Mouse (Mus musculus): Measurements from ENCODE around the gene Dpp9. TPM values are rescaled to one million over a fixed set of nuclear protein-coding genes. Genes with fewer than 3 reads are reported as not detected.
"Not testable (repeated sequence)": the region's sequence is repeated elsewhere in the genome, so short reads cannot be mapped to it uniquely, and the experiment has no call there.

Gene Dpp9
- total RNA-seq (2015) (25.4 and 26.2 TPM in 2 replicates), total RNA-seq (2017) (17.3 and 18.1 TPM in 2 replicates)

DNA sequence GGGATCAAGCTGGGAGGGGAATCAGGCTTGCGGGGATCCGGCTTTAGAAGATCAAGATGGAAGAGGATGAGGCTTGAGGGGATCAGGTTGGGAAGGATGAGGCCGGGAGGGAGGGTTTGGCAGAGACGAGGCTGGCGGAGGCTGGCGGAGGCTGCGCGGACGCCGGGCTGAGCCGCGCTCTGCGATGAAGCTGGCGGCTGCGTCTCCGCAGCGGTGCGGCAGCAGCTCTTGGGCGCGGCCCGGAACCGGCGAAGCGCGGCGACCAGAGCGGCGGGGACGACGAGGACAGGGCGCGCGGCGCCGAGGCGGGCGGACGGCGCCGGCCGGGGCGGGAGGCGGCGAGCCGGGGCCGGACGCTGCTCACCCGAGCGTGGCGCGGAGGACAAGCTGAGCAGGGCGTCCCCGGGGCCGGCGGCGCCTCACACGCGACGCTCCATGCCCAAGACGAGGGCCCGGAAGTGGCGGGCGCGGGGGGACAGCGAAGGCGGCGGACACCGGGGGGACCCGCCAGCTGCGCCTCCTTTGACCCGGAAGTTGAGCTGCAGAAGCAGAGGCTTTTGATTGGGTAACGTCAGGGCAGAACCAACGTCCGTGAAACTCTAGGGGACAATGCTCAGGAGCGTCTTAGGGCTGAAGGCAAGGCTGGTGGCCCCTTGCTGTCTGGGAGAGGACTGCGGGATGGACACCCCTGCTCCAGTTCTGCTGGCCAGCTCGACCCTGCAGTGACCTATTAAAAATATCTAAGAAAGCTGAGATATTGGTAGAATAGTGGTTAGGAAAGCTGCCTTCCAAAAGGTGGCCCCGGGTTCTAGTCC lies at the start of gene Dpp9:
Gene Dpp9 (minus strand): TSS at position 529 of the 815 bp plus-strand sequence.
- ATAC-seq (ENCODE audit: poor library complexity, severe bottlenecking): peak; percentile 97

DNA sequence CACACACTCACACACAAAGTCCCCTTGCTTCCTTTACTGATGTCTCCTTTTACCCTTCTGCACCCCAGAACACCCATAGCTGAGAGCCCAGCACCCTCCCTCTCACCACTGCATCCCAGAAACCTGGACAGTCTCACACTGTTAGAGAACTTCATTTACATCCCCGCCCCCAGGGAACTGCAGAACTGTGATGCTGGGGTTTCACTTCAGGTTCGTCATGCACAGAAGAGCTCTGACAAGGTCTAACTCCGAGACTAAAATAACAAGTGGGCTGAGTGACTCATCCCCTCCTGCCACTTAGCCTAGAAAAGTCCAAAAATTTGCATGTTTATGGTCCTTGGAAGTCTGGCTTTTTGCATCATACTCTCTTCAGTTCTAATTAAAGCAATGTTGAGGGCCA lies 47.6 kb upstream of the Dpp9 start:
- ATAC-seq (ENCODE audit: poor library complexity, severe bottlenecking): peak; percentile 56

DNA sequence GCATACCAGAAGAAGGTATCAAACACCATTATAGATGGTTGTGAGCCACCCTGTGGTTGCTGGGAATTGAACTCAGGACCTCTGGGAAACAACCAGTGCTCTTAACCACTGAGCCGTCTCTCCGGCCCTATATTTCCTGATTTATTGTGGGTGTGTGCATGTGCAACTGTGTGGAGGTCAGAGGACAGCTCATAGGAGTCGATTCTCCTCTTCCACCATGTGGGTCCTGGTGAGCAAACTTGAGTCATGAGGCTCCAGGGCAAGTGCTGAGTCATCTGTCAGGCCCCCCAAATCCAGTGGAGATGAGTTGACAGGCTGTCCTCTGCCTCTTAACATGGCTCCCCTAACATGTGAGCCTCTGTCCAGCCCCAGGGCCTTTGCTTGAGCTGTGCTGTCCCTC lies 47.2 kb upstream of the Dpp9 start:
- peak; percentile 3; the same call in 1 of the 2 replicates for ATAC-seq (ENCODE audit: poor library complexity, severe bottlenecking)

DNA sequence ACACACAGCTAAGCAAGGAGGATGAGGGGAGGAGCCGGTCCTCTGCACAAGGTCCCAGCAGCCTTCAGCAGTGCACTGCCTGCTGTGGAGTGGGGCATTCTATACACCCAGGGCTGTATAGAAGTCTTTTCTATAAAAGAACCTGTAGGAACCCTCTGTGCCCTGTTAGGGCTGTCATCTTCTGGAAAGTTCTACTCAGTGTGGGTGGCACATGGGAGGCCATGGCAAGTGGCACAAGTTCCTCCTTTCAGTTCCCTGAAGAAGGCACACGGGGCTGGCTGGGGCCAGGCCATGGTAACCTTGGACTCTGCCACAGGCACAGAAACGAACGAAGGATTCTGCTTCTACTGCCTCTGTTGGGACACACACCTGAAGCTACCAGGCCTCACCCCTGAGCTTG lies 46.3 kb upstream of the Dpp9 start:
- ATAC-seq (ENCODE audit: poor library complexity, severe bottlenecking): peak; percentile 34

DNA sequence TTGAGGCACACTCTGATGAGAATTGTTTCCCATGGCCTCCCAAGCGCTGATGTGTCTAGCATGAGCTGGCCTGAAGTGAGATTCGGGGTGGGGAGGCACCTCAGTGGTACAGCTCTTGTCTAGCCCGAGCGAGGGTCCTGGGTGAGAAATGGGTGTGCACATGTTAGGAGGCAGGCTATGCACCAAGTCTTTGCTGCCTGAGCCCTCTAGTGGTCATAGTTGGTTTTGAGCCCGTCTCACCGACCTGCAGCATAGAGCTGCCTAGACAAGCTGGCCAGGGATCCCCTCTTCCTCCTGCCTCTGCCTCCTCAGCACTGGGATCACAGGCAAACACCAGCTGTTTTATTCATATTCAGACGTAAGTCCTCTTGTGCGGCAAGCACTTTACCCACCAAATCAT lies 45.3 kb upstream of the Dpp9 start:
- ATAC-seq (ENCODE audit: poor library complexity, severe bottlenecking): peak; percentile 64

DNA sequence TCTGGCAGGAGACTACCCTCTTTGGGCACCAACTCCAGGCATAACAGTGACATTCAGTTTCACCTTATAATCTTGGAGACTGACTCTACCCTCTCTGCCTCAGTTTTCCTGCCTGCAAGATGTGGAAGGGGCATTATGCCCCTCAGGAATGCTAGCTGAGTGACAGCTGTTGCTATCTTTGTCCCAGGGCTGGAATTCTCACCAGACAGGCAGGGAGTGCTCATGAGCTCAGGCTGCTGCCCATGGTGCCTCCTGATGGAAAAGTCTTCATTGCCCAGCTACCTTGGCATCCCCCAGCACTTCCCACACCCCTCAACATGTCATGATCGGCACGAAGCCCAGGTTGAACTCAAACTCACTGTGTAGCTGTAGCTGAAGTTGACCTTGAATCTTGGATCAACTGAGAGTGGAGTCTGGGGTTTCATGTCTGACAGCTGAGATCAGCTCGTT lies 44.0 kb upstream of the Dpp9 start:
- no peak for ATAC-seq (ENCODE audit: poor library complexity, severe bottlenecking)

DNA sequence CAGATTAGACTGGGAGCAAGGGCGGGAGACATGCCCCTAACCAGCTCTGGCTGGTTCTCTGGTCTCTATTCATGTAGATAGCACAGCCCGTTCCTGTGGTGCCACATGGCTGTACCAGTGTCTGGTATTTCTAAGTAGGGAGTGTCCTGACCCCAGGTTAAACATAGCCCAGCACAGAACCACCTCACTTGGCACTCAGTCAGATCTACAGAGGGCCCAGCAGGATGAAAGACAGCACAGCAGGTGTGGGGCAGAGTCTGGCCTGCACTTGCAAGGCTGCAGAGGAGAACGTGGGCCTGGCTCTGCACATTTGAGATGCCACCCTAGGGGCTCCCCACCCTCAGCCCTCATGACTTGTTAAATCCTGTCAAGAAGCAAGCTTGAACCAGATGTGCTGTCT lies 42.5 kb upstream of the Dpp9 start:
- ATAC-seq (ENCODE audit: poor library complexity, severe bottlenecking): no peak

DNA sequence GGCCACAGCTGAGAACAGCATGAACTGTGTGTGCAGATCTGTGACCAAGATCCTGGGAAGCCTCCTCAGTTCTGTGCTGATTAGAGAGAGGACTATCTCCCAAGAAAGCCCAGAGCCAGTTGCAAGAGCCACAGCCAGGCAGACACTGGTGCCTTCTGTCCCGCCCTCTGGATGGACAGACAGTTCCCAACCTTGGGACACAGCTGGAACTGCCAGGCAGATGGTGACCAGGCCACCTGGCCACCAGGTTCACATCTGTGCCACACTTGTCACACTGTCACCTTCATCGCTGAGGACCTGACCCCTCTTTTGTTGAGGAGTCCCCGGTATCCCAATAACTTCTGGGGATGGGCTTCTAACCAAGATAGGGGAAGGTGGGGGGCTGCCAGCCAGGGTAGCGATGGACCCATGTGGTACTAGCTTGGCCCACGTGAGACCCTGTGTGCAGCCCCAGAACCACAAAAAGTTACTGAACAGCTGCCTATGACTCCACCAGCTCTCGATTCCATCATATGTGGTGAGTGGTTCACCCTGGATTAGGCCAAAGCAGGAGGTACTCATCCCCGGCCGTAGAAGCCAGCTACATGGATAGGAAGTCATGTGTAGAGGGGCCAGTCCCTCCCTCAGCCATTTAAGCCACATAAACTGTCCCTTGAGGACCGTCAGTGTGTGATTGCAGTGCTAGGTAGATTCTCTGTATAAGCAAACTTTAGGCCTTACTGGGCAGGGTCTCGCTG lies 40.8 kb upstream of the Dpp9 start:
- no peak for ATAC-seq (ENCODE audit: poor library complexity, severe bottlenecking)

DNA sequence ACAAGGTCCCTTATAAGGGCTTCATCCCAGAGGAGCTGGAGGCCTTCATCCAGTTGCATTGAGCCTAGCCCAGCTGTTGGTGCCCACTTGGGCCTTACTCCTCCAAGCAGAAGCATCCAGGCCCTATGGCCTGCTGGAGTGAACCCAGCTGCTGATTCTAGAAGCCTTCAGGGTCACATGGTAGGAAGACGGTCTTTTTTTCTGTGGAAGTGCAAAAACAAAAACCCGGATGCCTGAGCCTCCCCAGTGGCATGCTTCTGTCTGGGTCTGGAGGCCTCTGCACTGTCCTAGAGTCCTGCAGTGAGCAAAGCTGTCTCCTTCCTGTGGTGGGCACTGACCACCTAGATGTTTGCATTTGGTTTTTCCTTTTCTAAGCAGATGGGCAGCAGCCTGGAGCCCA lies 40.1 kb upstream of the Dpp9 start:
- not testable (repeated sequence) for ATAC-seq (ENCODE audit: poor library complexity, severe bottlenecking)

DNA sequence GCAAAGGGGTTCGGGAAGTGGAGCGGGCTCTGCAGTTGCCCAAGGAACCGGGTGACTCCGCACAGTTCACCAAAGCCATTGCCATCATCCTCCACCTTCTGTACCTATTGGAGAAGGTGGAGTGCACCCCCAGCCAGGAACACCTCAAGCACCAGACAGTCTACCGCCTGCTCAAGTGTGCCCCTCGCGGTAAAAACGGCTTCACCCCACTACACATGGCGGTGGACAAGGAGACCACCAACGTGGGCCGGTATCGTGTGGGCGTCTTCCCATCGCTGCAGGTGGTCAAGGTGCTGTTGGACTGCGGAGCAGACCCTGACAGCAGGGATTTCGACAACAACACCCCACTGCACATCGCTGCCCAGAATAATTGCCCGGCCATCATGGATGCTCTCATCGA lies 39.6 kb upstream of the Dpp9 start:
- ATAC-seq (ENCODE audit: poor library complexity, severe bottlenecking): not testable (repeated sequence)

DNA sequence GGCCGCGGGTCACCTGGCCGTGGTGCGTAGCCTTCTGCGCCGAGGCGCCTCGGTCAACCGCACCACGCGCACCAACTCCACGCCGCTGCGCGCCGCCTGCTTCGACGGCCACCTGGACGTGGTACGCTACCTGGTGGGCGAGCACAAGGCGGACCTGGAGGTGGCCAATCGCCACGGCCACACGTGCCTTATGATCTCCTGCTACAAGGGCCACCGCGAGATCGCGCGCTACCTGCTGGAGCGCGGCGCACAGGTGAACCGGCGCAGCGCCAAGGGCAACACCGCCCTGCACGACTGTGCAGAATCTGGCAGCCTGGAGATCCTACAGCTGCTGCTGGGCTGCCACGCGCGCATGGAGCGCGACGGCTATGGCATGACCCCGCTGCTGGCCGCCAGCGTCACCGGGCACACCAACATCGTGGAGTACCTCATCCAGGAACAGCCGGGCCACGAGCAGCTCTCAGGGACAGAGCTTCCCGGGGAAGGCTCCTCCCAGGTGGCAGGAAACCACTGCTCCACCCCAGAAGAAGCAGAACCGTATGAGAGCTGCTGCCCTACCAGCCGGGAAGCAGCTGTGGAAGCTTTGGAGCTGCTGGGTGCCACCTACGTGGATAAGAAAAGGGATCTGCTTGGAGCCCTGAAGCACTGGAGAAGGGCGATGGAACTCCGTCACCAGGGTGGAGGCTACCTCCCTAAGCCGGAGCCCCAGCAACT lies 38.6 kb upstream of the Dpp9 start:
- ATAC-seq (ENCODE audit: poor library complexity, severe bottlenecking): no peak

DNA sequence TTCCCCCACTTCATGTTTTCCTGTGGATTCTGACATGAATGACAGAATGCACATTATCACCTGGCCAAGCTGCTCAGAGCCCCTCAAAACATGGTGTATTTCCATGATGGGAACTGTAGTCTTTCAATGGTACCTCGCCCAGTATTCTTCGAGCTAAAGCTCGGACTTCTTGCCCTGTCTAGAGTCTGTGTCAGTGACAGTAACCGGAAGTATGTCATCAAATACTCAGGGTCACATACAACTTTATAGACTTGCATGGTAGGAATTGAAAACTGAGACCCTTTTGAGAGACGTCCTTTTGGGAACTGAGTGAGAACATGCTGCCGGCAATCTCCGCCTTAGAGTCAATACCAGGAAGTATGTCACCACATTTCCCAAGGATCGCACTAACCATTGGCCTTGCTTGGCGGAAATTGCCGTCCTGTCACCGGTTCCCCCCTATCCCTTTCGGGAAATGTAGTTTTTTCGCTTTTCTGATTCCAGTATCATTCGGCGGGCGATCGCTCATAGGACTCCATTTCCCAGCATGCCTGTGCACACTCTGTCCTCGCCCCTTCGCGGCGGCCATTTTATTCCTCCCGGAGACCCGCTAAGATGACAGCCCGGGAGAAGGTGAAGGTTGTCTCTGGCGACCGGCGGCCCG lies 37.7 kb upstream of the Dpp9 start, which contains the start of gene Fem1a:
Gene Fem1a (plus strand): TSS at position 572 of the 643 bp plus-strand sequence.
- peak; percentile 82 for ATAC-seq (ENCODE audit: poor library complexity, severe bottlenecking)

DNA sequence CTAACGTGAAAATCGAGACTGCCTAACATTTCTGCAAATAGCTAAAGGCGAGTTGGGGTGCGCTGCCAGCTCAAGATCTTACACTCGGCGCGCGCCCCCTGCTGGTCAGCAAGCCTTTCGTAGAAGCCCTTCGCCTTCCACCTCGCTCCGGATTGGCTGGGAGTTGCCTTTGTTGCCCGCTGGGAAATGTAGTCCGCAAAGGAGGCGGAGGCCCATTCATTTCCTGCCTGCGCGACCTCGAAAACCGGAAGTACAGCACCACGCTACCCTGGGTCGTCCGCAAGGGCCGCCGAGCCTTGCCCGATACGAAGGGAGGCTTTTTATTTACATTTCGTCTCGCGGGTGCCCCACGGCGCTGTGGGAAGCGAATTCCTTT lies 37.1 kb upstream of the Dpp9 start:
- ATAC-seq (ENCODE audit: poor library complexity, severe bottlenecking): peak; percentile 80

DNA sequence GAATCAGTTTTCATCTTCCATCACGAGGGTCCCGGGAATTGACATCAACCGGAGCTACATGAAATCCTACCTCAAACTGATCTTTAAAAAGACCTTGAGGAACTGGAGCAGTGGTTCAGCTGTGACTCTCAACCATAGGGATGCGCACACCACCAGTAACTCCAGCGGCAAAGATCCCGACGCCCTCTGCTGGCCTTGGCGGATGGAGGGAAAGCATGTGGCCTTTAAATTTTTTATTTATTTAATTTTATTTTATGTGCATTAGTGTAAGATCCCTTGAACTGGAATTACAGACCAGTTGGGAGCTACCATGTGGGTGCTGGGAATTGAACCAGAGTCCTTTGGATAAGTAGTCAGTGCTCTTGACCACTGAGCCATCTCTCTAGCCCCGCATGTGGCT lies 36.7 kb upstream of the Dpp9 start:
- ATAC-seq (ENCODE audit: poor library complexity, severe bottlenecking): no peak

DNA sequence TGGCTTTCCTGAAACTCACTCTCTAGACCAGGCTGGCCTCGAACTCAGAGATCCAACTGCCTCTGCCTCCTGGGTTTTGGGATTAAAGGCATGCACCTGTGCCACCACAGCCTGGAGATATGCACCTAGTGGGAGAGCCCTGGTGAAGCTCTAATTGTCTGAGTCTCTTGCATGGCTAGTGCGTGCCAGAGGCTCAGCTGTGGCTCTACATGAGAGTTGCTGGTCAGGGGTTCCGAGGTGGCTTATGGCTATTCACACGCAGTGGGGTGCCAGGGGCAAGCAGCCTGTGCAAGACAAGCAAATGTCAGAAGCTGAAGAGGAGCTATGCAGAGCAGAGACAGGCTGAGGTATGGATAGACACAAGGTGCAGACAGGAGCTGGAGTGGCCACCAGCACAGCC lies 36.0 kb upstream of the Dpp9 start:
- no peak for ATAC-seq (ENCODE audit: poor library complexity, severe bottlenecking)

DNA sequence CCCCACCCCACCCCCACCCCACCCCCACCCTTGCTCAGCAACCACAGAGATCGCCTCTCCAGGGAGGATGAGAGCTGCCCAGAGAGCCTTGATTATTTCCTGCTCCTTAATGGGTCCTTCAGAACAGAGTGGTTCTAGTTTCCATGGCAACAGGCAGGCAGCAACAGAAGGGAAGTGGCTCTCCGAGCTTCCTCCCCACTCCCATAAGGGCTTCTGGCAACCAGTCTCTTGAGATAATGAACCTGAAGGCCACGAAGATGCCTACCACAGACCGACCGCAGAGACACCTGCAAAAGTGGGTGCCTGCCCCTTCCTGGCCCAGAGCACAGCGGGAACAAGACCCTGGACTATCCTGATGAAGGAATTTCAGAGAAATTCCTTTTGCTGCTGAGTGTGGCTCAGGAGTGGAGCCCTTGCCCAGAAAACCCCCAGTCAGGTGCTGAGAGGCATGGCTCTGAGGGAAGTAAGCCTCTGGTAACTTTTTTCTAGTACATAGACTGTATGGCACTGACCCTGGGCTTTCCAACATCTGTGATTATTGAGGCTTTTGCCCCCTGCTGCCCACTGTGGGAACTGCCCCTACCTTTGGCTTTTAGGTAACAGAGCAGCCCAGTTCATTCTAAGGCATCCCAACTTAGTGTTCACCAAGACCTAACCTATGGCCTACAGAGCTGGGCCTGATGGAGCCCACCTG lies 32.6 kb upstream of the Dpp9 start:
- peak; percentile 38 for ATAC-seq (ENCODE audit: poor library complexity, severe bottlenecking)

DNA sequence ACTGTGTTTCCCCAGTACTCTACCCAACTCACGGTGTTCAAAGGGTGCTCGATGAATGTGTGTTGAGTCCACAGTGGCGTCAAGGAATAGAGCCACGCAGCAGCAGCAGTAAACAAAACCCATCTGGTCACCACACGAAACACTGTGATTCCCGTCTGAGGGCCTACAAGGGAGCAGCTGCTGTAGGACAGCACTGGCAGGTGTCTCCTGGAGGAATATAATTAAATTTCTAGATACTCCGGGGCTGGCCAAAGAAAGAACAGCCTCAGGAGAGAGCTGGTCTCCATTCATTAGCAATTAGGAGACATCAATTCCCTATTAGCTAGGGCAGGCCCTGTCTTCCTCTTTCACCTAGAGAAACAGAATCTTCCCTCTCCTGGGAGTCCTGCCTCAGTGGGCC lies 26.9 kb upstream of the Dpp9 start:
- ATAC-seq (ENCODE audit: poor library complexity, severe bottlenecking): no peak

DNA sequence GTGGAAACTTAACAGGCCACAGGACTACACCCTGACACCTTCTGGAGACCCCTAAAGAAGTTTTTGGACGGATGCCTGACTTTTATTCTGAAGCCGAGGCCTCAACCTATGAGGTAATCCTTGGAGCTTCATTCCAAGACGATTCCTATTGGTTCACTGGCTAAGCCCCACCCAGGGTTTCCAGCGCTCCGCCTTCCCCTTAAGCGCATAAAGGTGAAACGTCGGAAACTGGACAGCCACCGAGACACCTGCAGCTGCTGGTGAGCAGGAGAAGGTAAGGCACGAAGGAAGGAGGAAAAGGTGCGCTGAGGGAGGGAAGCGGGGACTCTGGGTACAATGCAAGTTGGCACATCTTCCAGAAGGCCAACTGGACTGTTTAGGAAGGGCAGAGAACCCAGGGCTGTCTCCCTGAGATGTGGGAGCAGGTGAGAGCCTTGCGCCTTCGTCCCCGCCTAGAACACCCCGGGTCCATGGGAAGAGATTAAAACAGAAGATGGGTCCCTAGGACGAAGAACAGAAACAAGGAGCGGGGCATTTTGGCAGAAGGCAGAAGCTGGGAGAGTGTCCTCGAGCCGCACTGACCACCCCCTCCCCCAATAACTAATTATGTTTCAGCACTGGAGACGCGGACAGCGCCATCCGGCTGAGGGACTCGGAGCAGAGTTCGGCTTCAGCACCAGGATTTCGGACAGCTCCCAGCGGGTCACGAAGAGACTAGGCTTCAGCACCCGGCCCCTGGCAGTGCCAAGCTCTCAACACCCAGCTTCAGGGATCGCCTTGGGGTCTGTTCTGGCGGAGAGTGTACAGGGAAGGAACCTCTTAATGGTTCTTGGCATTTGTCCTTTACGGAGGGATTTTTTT lies 23.1 kb upstream of the Dpp9 start:
- peak; percentile 98 for ATAC-seq (ENCODE audit: poor library complexity, severe bottlenecking)

DNA sequence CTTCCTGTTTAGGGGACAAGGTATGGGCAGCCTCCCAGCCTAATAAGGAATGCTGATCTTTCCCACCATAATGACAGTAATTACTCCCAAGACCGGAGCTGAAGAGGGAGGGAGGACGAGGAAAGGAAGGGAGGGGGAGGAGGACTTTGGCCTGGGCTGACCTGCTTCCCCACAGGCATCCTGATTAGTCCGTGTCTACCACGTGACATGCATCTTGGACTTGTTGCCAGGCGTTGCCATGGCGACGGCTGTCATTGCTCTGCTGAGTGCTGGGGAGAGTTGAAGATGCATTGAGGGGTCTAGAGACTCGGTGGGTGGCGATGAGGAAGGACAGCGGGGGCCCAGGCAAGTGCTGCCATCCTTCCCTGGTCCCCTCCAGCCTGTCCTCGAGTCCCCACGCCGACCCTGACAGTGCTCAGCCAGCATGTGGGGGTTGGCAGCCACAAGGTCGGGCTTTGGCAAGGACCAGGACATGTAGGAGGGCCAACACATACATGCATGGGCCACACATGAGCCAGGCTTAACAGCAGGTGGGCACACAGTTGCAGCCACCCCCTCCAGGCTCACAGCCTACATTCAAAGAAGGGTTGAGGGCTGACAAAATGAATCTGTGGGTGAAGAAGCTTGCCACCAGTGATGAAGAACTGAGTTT lies 15.2 kb upstream of the Dpp9 start:
- no peak for ATAC-seq (ENCODE audit: poor library complexity, severe bottlenecking)
